10 mouse cellular contexts compared by ENCODE assay signal in genomic region chr5:114680676-114681285, GRCm38 (mm10). TPM values are rescaled to one million over a fixed set of nuclear protein-coding genes. Genes with fewer than 3 reads are reported as not detected.
A peak's percentile ranks its signal among the peaks of the same experiment; 100 is the strongest.
DNase-seq lines count a peak whose midpoint lies in the region; ATAC-seq lines count a peak whose summit lies in the region.
"Had no signal": no experiment of that assay in that cellular context is flagged by ENCODE, and none has a peak within 500 bp of the region (broad histone marks: within the 10 kb centered on the region; RNA-seq: fewer than 3 reads in every experiment).

No protein-coding gene starts in this region.

- 85% methylated on average over 19 of the region's 19 CpGs for WGBS in forebrain, embryonic 12.5 days
- 85% methylated on average over 19 of the region's 19 CpGs for WGBS in forebrain, embryonic 16.5 days
- 54% methylated on average over 19 of the region's 19 CpGs for WGBS in liver, embryonic 13.5 days (ENCODE audit: insufficient replicate concordance)
- WGBS in liver, embryonic 11.5 days = 67% methylated on average over 19 of the region's 19 CpGs
- 54% methylated on average over 19 of the region's 19 CpGs for WGBS in stomach, embryonic 14.5 days

- no peak overlapping the region for H3K4me3 ChIP-seq in forebrain, embryonic 12.5 days (replicated peaks)
- no peak overlapping the region for H3K4me3 ChIP-seq in forebrain, embryonic 16.5 days (replicated peaks; ENCODE audit: low read length)
- H3K4me3 ChIP-seq in liver, embryonic 13.5 days (replicated peaks) = no peak overlapping the region
- H3K4me3 ChIP-seq in liver, embryonic 11.5 days (ENCODE audit: low read depth, low read length) = no peak overlapping the region
- H3K4me3 ChIP-seq in stomach, embryonic 14.5 days (ENCODE audit: low read depth, low read length) = no peak overlapping the region

- peak overlapping the region; percentile 8; the same call in 1 of the 2 replicates for H3K27ac ChIP-seq in forebrain, embryonic 12.5 days
- no peak overlapping the region for H3K27ac ChIP-seq in forebrain, embryonic 16.5 days (ENCODE audit: low read length)
- peak overlapping the region; percentile 18; the same call in 1 of the 2 replicates for H3K27ac ChIP-seq in liver, embryonic 13.5 days
- H3K27ac ChIP-seq in liver, embryonic 11.5 days (ENCODE audit: low read depth, low read length) = no peak overlapping the region
- H3K27ac ChIP-seq in stomach, embryonic 14.5 days (ENCODE audit: low read length) = peak overlapping the region; percentile 72

- peak overlapping the region; percentile 21; the same call in 1 of the 2 replicates for H3K9ac ChIP-seq in forebrain, embryonic 12.5 days
- H3K9ac ChIP-seq in forebrain, embryonic 16.5 days (replicated peaks; ENCODE audit: low read depth, low read length) = no peak overlapping the region
- no peak overlapping the region for H3K9ac ChIP-seq in liver, embryonic 13.5 days
- no peak overlapping the region for H3K9ac ChIP-seq in liver, embryonic 11.5 days (ENCODE audit: low read depth, low read length)
- H3K9ac ChIP-seq in stomach, embryonic 14.5 days (replicated peaks; ENCODE audit: low read depth, low read length) = no peak overlapping the region

- H3K4me1 ChIP-seq in forebrain, embryonic 12.5 days = peaks cover 12% of the 10 kb centered on the region
- no peaks in the 10 kb centered on the region; the same call in 1 of the 2 replicates for H3K4me1 ChIP-seq in forebrain, embryonic 16.5 days (replicated peaks; ENCODE audit: control insufficient read depth, insufficient read depth, low read length)
- H3K4me1 ChIP-seq in liver, embryonic 13.5 days (replicated peaks) = peaks cover 10% of the 10 kb centered on the region
- no peaks in the 10 kb centered on the region for H3K4me1 ChIP-seq in liver, embryonic 11.5 days (replicated peaks; ENCODE audit: control insufficient read depth, insufficient read depth, low read length)
- peaks cover 21% of the 10 kb centered on the region; the same call in 1 of the 2 replicates for H3K4me1 ChIP-seq in stomach, embryonic 14.5 days (ENCODE audit: control insufficient read depth, insufficient read depth, low read length)

- peaks cover 15% of the 10 kb centered on the region for H3K36me3 ChIP-seq in forebrain, embryonic 12.5 days (replicated peaks)
- no peaks in the 10 kb centered on the region for H3K36me3 ChIP-seq in forebrain, embryonic 16.5 days (ENCODE audit: control insufficient read depth, insufficient read depth)
- H3K36me3 ChIP-seq in liver, embryonic 13.5 days = peaks cover 11% of the 10 kb centered on the region; the same call in 1 of the 2 replicates
- H3K36me3 ChIP-seq in liver, embryonic 11.5 days (ENCODE audit: control insufficient read depth, insufficient read depth, low read length) = no peaks in the 10 kb centered on the region
- H3K36me3 ChIP-seq in stomach, embryonic 14.5 days (ENCODE audit: control insufficient read depth, insufficient read depth, low read length) = peaks cover 3% of the 10 kb centered on the region; the same call in 1 of the 2 replicates

- no peaks in the 10 kb centered on the region for H3K9me3 ChIP-seq in forebrain, embryonic 12.5 days
- no peaks in the 10 kb centered on the region for H3K9me3 ChIP-seq in forebrain, embryonic 16.5 days (ENCODE audit: control insufficient read depth, low read length)
- no peaks in the 10 kb centered on the region for H3K9me3 ChIP-seq in liver, embryonic 13.5 days (replicated peaks)
- H3K9me3 ChIP-seq in liver, embryonic 11.5 days (ENCODE audit: control insufficient read depth, low read length) = no peaks in the 10 kb centered on the region
- H3K9me3 ChIP-seq in stomach, embryonic 14.5 days (ENCODE audit: control insufficient read depth, low read depth, low read length) = no peaks in the 10 kb centered on the region

- no peaks in the 10 kb centered on the region for H3K27me3 ChIP-seq in forebrain, embryonic 12.5 days
- no peaks in the 10 kb centered on the region for H3K27me3 ChIP-seq in forebrain, embryonic 16.5 days (replicated peaks; ENCODE audit: control insufficient read depth, insufficient read depth, low read length)
- no peaks in the 10 kb centered on the region for H3K27me3 ChIP-seq in liver, embryonic 13.5 days
- no peaks in the 10 kb centered on the region for H3K27me3 ChIP-seq in liver, embryonic 11.5 days (replicated peaks; ENCODE audit: control insufficient read depth, insufficient read depth, low read length)
- no peaks in the 10 kb centered on the region for H3K27me3 ChIP-seq in stomach, embryonic 14.5 days (ENCODE audit: control insufficient read depth, insufficient read depth, low read length)

- no peak overlapping the region for H3K4me2 ChIP-seq in forebrain, embryonic 12.5 days
- H3K4me2 ChIP-seq in forebrain, embryonic 16.5 days (ENCODE audit: low read length) = no peak overlapping the region
- H3K4me2 ChIP-seq in liver, embryonic 13.5 days = no peak overlapping the region
- no peak overlapping the region for H3K4me2 ChIP-seq in liver, embryonic 11.5 days
- H3K4me2 ChIP-seq in stomach, embryonic 14.5 days (replicated peaks; ENCODE audit: low read depth, low read length) = no peak overlapping the region

- DNase-seq in liver, embryonic 13.5 days = no peak
- DNase-seq in liver, embryonic 11.5 days (ENCODE audit: low spot score) = no peak
- no peak for DNase-seq in embryo, embryonic 10.5 days (ENCODE audit: low spot score)
- no peak for DNase-seq in testis, postnatal 14 days (ENCODE audit: low spot score)
- DNase-seq: embryo, embryonic 11 days; heart, postnatal 36 days had no signal

- ATAC-seq in forebrain, embryonic 12.5 days (ENCODE audit: low FRiP score) = no peak
- ATAC-seq in forebrain, embryonic 16.5 days = no peak
- no peak for ATAC-seq in liver, embryonic 13.5 days (ENCODE audit: low read depth)
- ATAC-seq in liver, embryonic 11.5 days (replicated peaks; ENCODE audit: low FRiP score) = no peak
- ATAC-seq in inflammation-experienced regulatory T-cells, adult 6 months = peak; percentile 87
- no peak for ATAC-seq in stomach, embryonic 14.5 days (ENCODE audit: insufficient number of reproducible peaks, insufficient read depth, low FRiP score, low read depth)

RNA-seq across cellular contexts. Expression of gene Gltp, which starts 10.0 kb away (rescaled TPM):
- 66.2 and 73.5 TPM in 2 replicates for polyA plus RNA-seq in forebrain, embryonic 12.5 days (2016; fragmentation: Nextera tagmentation; extraction: Ambion mirVana)
- polyA plus RNA-seq in forebrain, embryonic 16.5 days (2015; fragmentation: Nextera tagmentation; extraction: Ambion mirVana) = 30.8 and 32.9 TPM in 2 replicates
- polyA plus RNA-seq in liver, embryonic 13.5 days (2015; fragmentation: Nextera tagmentation; extraction: Ambion mirVana) = 36.1 and 41.7 TPM in 2 replicates
- polyA plus RNA-seq in liver, embryonic 11.5 days (2014; fragmentation: Nextera tagmentation; extraction: Ambion mirVana) = 51.3 and 53.4 TPM in 2 replicates
- polyA plus RNA-seq in inflammation-experienced regulatory T-cells, adult 6 months (2017; shearing (Covaris generic)) = 100 to 1,000 TPM; 220 to 248 (median 235) TPM
- 81.6 and 87.4 TPM in 2 replicates for polyA plus RNA-seq in stomach, embryonic 14.5 days (2014; fragmentation: Nextera tagmentation; extraction: Ambion mirVana)

RNA-seq across cellular contexts. Expression of gene Trpv4, which starts 22.6 kb away (rescaled TPM):
- 0.67 and 0.69 TPM in 2 replicates for polyA plus RNA-seq in forebrain, embryonic 12.5 days (2016; fragmentation: Nextera tagmentation; extraction: Ambion mirVana)
- polyA plus RNA-seq in forebrain, embryonic 16.5 days (2015; fragmentation: Nextera tagmentation; extraction: Ambion mirVana) = 0.75 and 1.2 TPM in 2 replicates
- polyA plus RNA-seq in liver, embryonic 13.5 days (2015; fragmentation: Nextera tagmentation; extraction: Ambion mirVana) = 0.17 and 0.23 TPM in 2 replicates
- 0.56 and 0.78 TPM in 2 replicates for polyA plus RNA-seq in liver, embryonic 11.5 days (2014; fragmentation: Nextera tagmentation; extraction: Ambion mirVana)
- under 1 TPM; 0.19 to 0.90 (median 0.47) TPM for polyA plus RNA-seq in inflammation-experienced regulatory T-cells, adult 6 months (2017; shearing (Covaris generic))
- polyA plus RNA-seq in stomach, embryonic 14.5 days (2014; fragmentation: Nextera tagmentation; extraction: Ambion mirVana) = 1.5 and 1.9 TPM in 2 replicates

RNA-seq across cellular contexts. Expression of gene Tchp, which starts 26.8 kb away (rescaled TPM):
- 24.6 and 27.0 TPM in 2 replicates for polyA plus RNA-seq in forebrain, embryonic 12.5 days (2016; fragmentation: Nextera tagmentation; extraction: Ambion mirVana)
- polyA plus RNA-seq in forebrain, embryonic 16.5 days (2015; fragmentation: Nextera tagmentation; extraction: Ambion mirVana) = 12.7 and 16.0 TPM in 2 replicates
- polyA plus RNA-seq in liver, embryonic 13.5 days (2015; fragmentation: Nextera tagmentation; extraction: Ambion mirVana) = 4.4 and 4.8 TPM in 2 replicates
- 7.9 and 11.4 TPM in 2 replicates for polyA plus RNA-seq in liver, embryonic 11.5 days (2014; fragmentation: Nextera tagmentation; extraction: Ambion mirVana)
- polyA plus RNA-seq in inflammation-experienced regulatory T-cells, adult 6 months (2017; shearing (Covaris generic)) = 10 to 100 TPM in 2 of 3 experiments, 1 to 10 TPM in 1; 4.4 to 30.2 (median 13.8) TPM
- 11.9 and 14.1 TPM in 2 replicates for polyA plus RNA-seq in stomach, embryonic 14.5 days (2014; fragmentation: Nextera tagmentation; extraction: Ambion mirVana)

Comparison
In these comparisons a context has a peak if more than half of its experiments do, and no peak if none do; other contexts are left out.
1. H3K27ac ChIP-seq: peak in forebrain, embryonic 12.5 days (single experiment), liver, embryonic 13.5 days (single experiment) and stomach, embryonic 14.5 days (single experiment); none in forebrain, embryonic 16.5 days (single experiment) and liver, embryonic 11.5 days (single experiment).